Mouse (Mus musculus) gastrocnemius, adult 18-20 months (tissue): ENCODE measurements around the gene Tut7. TPM values are rescaled to one million over a fixed set of nuclear protein-coding genes. Genes with fewer than 3 reads are reported as not detected.
A peak's percentile ranks its signal among the peaks of the same experiment; 100 is the strongest.
"Not testable (repeated sequence)": the region's sequence is repeated elsewhere in the genome, so short reads cannot be mapped to it uniquely, and the experiment has no call there.

Experiments used
- DNase-seq: peaks from one replicate; pipeline ENCODE4 v3.0.0; 2021; ENCODE audit warnings: low spot score
- total RNA-seq, 2 experiments: library from RNA; stranded (reverse); gene quantifications; 2 replicates each; pipeline ENCODE4 v1.2.3; 2021

Gene Tut7
- total RNA-seq, 2 experiments from 2014 or later: 36.7 to 38.5 TPM

DNA sequence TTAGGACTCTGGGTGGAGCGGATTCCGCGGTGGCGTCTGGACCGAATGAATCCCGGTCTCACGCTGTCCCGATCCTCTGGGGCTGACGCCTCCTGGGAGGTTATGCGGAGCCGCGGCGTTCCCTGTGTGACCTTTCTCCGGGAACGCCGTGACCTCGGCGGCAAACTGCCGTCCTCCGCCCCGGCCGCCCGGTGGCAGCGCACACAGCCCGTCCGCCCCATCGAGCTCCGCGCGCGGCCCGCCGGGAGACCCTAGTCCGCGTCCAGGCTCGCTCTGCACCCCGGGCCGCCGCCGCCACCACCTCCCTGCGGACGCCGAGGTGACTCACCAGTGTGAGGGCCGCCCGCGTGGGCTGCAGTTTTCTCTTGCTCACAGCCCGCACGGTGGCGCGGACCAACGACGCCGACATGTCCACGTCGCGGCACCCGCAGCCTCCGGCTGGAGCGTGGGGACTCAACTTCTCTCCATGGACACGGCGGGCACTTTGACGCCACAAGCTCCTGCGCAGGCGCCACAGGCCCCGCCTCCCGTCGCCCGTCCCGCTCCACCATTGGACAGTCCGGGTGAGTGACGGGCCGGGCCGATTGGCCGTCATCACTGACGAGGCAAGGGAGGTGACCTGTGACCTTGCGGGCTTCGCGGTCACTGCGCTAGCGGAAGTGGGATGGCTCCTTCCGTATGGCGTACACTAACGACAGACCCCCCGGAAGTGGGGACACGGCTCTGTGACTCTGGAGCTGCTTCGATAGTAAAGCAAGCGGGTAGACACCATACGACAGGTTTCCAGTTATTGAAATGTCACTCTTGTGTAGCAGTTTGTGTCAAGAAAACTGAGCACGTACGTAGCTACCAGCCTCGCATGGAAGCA, 53.4 kb downstream of the Tut7 start, which contains the start of gene Isca1:
Gene Isca1 (minus strand): TSS at position 515 of the 868 bp plus-strand sequence.
- DNase-seq: peak; percentile 99

DNA sequence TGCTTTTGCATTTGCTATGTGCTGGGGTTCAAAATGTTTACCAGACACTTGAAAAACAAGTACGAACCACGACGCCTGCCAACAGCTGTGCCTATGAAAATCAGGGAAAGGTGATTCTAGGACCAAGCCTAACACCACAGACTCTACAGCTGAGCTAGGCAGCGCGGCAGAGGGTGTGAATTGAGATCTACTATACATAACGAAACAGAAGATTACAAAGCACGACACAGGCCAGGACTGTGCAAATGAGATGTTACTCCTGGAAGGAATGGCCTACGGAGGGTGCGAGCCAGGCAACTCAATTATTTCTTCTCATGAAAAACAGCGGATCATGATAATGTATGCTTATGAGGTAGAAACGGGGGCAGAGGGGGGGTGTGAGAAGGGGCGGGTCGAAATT, 54.4 kb downstream of the Tut7 start:
- DNase-seq: no peak

DNA sequence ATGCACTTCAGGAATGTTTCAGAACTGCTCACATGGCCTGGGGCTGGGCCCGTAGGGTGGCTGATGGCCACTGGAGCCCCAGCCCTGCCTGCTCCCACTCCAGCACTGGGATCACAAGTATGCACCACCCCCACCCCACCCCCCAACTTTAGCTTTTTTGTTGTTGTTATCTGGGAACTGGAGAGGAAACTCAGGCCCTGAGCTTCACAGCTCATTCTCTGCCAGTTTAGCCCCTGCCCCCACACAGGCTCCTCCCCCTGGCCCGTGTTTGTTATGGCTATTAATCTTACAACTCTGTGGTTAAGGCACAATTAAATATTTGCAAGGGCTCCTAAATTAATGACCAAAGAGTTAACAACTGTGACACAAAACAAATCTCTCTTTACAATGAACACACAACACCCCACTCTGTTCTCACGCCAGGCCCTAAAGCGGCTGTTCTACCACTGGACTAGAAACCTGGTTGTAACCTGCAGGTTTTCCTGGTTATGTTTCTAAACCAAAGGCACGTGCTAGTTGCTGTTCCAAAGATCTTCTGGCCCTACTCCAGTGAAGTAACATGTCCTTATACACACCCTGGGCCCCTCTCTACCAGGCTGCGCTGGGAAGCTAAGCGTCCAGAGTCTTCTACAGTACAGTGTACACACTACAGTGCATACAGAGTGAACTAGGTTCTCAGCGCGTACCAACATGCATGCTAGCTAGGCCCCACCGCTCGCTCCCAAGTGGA, 56.0 kb downstream of the Tut7 start:
- no peak for DNase-seq

DNA sequence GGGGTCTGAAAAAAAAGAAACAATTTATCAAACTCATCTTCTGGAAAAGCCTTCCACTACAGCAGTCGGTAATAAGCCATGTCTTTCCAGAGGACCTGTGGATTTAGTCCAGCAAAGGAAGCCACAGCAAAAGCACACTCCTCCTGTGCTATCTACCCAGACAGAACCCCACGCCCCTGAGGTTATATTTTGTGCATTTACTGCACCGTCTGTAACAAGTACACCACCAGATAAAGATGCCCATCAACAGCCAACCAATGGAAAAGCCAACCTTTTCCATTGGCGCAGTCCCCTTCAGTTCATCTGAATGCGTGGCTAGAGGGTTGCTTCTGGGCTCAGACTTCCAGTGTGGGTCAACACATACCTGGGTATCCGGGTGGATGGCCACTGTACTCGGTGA, 60.2 kb downstream of the Tut7 start:
- no peak for DNase-seq

DNA sequence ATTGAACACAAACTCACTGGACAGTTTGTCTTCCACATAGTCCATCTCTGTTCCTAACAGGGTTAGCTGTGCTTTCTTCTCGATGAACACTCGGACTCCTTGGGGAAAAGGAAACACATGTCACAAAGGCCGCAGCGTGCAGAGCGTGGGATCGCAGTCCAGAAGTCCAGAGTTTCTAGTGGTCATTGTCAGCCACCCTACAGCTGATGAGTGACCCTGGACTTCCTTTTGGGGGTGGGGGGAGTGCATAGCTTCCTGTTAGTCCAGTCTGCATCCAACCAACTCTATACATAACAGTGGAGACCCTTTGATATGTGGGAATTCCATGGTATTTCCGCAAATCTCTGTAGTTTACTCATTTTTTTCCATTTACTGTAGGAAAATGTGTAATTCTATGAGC, 66.0 kb downstream of the Tut7 start:
- DNase-seq: no peak

DNA sequence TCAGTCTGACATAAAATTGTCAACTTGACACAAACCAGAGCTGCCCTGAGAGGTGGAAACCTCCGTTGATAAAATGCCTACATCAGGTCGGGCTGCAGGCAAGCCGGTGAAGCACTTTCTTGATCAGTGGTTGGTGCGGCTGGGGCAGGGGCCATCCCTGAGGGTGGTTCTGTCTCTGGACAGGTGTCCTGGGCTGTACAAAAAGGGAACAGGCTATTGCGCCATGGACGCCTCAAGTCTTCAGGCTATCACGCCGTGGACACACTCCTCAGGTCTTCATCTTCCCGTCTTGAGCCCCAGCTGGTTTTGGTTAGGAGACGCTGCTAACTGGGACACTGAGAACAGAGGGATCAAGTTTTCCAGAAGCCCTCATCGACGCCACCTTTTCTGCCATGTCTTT, 72.6 kb downstream of the Tut7 start:
- no peak for DNase-seq

DNA sequence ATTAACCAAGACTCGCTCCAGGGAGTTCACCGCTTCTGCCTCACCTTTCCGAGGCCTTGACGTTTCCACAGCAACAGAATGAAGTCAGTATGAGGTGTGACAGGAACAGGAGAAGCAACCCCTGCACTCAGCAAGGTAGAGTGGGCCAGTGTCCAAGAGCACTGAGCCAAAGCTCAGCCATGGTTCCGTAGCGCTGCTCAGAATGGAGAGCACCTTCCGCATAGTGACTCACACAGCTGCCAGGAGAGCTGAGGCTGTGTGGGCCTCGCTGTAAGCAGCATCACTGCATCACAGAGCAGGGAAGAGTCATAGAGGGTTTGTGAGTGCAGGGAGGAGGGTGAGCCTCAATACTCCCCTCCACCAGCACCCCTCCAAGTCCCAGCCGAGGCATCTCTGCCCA, 76.2 kb downstream of the Tut7 start, which contains the start of gene 1700014D04Rik:
Gene 1700014D04Rik (minus strand): TSS at position 42 of the 400 bp plus-strand sequence.
- no peak for DNase-seq

DNA sequence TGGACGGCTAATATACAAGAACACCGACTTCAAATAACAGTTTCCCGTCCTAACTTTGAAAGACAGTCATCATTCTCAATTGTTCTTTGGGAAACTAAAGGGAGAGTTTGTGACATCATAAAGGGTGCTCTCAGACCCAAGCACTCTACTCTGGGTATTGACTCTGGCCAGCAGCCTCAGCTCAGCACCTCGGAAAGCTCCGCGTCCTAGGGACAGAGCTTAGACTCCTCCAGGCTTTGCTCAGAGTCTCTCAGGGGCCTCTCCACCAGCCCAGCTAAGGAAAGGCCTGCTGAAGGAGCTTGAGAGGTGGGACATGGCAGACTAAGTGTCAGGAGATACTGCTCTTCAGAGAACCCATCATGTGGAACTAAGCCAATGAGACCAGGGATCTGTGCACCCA, 76.8 kb downstream of the Tut7 start:
- DNase-seq: no peak

DNA sequence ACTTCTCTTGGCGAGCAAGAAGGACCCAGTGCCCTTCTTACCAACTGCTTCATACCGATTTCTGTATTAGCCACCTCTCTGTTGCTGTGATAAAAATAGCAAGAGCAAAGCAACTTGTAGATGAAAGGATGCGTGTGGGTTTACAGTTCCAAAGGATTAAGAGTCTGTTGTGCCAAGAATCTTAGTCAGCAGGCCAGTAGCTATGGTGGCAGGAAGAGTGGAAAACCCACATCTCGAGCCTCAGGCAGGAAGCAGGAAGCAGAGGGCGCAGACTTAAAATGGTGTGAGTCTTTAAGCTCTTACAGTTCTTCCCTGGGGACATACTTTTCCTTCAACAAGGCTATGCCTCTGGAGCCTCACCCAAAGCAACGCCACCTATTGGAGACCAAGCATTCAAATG, 77.5 kb downstream of the Tut7 start:
- no peak for DNase-seq

DNA sequence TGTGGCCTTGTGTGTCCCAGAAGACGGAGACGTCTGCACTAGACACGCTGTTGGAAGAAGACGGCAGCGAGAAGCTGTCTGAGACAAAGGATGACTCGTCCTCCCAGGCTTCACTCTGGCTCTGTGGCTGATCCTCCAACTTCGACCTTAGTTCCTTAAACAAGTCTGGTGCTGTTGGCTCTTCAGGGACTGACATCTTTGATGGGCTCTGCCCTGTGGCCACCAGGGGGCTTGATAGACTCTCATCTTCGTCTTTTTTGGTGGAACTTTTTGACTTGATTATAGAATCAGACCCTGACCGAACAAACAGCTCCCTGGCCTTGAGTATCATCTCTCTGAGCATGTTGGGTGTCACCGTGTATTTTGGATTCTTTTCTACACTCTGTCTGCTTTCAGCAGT, 81.2 kb downstream of the Tut7 start:
- peak; percentile 11 for DNase-seq

DNA sequence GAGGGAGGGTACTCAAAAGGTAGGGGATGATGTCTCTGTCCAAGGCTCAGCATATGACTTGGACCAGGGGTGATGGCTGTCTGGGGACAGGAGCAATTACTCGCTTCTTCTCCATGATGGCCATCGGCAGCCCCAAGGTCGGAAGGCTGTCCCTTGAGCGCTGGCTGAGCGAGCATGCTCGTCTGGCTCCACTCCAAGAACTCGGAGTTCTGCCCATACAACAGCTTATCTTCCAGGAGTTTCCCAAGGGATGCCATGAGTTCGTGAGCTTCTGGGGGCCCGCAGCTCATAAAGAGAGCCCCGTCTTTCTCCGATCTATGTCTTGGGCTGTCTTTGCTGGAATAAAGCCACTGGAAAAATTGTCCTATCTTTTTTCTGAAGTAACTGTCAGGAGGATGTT, 81.9 kb downstream of the Tut7 start:
- peak; percentile 53 for DNase-seq

DNA sequence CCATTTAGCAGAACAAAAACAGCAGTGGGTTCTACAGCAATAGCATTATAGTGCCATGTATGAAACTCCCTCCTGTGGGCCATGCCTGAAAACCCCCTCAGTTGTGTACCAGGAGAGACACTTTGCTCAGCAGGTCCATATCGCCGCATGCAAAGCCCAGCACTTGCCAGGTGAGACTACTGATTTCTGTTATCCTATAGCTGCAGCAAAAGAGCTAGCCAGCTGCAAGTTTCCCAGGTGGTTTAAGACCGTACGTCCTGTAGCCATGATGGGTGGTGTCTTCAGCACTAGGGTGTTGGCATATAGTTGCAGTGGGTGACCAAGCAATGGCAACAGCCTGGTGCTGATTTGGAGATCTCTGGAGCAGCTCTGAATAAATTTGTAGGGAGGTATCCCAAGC, 83.5 kb downstream of the Tut7 start:
- no peak for DNase-seq

DNA sequence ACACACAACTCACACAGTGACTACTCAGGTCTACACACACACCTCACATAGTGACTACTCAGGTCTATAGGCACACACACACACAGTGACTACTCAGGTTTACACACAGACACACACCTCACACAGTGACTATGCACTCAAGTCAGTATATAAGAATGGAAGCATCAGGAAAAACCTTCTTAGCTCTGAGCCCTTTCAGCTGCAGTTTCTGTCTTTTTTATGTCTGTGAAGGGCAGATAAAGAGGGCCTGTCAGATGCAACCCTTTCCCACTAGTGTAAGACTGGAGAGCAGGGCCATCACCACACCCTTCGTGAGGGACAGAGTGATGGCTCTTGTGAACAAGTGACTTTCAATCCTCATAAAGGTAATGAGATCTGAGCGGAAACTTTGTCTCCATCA, 84.5 kb downstream of the Tut7 start:
- DNase-seq: no peak

DNA sequence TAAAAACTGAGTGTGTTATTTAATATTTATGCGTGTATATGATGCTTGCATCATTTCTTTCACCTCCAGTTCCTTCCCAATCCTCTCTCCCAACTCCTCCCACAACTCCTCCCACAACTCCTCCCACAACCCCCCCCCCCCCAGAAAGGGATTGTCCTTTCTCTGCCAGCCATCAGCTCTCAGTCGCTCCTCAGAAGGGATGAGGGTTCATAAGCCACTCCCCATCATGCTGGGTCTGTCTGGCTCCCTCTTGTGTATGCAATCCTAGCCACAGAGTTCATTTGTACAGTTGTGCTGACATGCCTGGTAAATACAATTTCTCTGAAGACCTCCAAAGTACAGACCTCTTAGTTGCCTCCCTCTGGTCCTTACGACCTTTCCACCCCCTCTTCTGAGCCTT, 87.8 kb downstream of the Tut7 start:
- DNase-seq: no peak

DNA sequence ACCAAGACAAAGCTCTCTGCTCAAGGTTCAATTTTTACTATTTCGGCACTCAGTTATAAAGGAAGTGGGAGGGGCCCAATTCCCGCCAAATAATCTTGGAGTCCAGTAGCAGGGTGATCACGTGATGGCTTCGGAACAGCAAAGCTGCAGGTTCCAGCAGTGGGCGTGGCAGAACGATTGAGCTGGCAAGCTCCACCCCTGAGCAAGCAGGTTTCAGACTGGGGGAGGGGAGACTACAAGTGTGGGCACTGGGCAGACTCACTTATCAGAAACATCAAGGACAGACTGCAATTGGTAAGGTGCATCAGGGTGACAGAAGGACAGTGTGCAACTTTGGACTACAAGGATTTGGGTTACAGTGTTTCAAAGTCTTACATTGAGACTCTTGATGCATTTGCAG, 88.6 kb downstream of the Tut7 start:
- not testable (repeated sequence) for DNase-seq

DNA sequence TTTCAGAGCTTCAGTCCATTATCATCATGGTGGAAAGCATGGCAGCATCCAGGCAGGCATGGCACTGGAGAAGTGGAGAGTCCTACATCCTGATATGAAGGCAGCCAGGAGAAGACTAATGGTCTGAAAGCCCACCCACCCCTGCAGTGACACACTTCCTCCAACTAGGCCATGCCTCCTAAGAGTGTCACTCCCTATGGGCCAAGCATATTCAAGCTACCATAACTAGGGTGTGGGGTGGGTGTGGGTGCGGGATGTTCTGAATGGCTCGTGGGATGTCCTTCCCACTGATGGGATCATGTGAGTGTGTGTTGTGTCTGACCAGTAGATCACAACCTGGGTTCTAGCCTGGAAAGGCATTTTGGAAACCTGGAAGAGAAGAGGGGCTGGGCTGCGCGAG, 89.0 kb downstream of the Tut7 start:
- no peak for DNase-seq

DNA sequence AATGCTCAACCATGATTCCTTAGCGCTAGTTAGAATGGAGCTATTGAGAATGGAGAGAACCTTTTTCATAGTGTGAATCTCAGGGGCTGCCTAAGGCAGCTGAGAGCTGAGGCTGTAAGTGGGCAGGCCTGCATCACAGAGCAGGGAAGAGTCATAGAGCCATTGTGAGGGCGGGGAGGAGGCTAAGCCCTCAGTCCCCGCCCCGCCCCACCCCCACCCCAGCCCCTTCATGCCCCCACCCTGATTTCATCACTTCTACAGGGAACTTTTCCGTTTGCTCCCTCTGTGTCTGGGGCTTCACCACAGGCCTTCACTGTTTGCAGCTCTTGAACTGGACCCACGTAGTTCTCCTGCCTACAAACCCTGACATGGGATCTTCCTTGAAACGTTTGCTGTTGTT, 91.3 kb downstream of the Tut7 start, which contains the start of gene Spata31d1d:
Gene Spata31d1d (minus strand): TSS at position 101 of the 400 bp plus-strand sequence.
- DNase-seq: no peak

DNA sequence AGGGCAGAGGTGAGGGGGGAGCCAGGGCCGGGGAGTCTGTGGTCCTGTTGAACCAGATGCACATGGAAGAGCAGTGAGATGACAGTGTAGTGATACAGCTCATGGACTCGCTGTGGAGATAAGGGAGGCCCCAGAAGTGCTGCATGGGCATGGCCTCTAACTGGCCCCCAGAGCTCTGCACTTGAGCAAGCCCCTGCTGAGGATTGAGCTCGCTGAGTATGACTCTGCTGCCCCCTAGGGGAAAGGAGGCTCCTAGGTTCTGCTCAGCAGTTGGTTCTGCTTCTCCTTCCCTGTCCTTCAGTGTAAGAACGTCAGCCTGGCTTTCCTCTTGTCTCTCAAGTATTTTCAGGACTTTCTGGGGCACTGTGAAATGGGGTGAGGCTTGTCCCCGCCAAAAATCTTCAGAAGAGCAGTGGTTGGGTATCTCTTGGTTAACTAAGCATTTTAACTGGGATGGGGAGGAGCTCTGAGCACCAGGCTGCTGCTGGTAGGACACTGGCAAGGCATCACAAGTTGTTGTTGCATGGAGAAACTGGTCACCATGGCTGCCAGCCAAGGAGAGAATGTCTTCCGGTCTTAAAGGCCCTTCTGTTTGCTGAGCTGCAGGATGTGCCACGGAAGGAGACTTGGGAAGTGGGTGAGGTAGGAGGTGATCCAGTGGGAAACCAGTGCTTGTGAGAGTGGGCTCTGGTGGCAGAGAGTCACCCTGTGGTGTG, 94.4 kb downstream of the Tut7 start:
- peak; percentile 80 for DNase-seq

DNA sequence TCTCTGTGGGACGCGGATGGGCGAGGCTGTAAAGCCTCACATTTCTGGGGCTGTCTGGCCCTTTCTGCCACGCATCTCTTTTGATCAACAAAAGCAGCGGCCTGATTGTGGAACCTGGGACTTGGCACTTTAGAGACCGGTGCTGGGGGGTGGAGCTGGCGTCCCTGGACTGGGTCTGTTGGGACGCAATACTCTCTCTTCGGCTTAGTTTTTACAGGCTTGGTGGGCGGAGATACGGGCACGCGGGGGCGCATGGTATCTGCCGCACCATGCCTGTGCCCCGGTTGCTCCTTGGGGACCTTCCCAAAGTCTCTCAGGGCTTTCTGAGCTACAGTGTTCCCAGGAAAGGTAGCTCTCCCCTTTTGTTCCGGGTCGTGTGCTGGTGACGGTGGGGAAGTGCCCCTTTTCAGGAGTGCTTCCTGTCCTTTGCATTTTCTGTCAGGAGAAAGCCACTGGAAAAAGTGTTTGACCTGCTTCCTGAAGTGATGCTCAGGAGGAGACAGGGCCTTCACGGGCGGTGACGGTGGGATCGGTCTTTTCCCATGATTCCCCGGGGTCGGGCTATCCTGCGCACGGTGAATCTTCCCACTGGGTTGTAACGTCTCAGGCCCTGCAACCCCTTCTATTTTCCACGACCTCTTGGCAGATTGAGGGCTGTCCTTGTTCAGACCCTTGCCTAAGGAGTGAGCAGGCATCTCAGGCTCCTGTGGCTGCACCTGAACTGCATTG, 96.6 kb downstream of the Tut7 start:
- DNase-seq: no peak

DNA sequence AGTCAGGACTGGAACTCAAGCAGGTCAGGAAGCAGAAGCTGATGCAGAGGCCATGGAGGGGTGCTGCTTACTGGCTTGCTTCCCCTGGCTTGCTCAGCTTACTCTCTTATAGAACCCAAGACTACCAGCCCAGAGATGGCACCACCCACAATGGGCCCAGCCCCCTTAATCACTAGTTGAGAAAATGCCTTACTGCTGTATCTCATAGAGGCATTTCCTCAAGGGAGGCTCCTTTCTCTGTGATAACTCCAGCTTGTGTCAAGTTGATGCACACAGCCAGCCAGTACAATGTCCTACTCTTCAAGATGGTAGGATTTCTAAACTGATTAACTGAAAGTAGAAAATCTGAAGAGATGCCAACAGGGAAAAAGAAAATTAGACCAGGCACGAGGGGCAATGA, 100.9 kb downstream of the Tut7 start:
- DNase-seq: not testable (repeated sequence)
